Mouse (Mus musculus) midbrain, embryonic 11.5 days (tissue): ENCODE data around the gene Mapkapk3. TPM values are rescaled to one million over a fixed set of nuclear protein-coding genes. Genes with fewer than 3 reads are reported as not detected.

Source experiments
- ATAC-seq: fragments of 200-750 bp; cut with Nextera tagmentation; 2 replicates; pipeline ENCODE4 v1.8.0; 2017; ENCODE audit warnings: moderate TSS enrichment, moderate library complexity; ENCODE audit not compliant: low FRiP score
- DNase-seq: peaks from one replicate; pipeline ENCODE4 v3.0.0; 2015; ENCODE audit warnings: low spot score; ENCODE audit errors: missing footprints
- H3K27ac ChIP-seq: fragments of 300-500 bp; sonication (generic); 2 replicates; pipeline ENCODE4 v1.5.1; 2014; ENCODE audit warnings: low read depth, low read length
- H3K27me3 ChIP-seq: fragments of 300-500 bp; sonication (generic); 2 replicates; pipeline ENCODE4 v1.6.1; 2014; ENCODE audit warnings: mild to moderate bottlenecking, low read length, moderate library complexity, mixed read lengths; ENCODE audit not compliant: control insufficient read depth, insufficient read depth
- H3K36me3 ChIP-seq: fragments of 300-500 bp; sonication (generic); 2 replicates; pipeline ENCODE4 v1.6.1; 2014; ENCODE audit warnings: mild to moderate bottlenecking, low read length, moderate library complexity, mixed read lengths; ENCODE audit not compliant: control insufficient read depth, insufficient read depth
- H3K4me1 ChIP-seq: fragments of 300-500 bp; sonication (generic); 2 replicates; pipeline ENCODE4 v1.6.1; 2014; ENCODE audit warnings: low read length; ENCODE audit not compliant: control insufficient read depth, insufficient read depth
- H3K4me2 ChIP-seq: fragments of 300-500 bp; sonication (generic); 2 replicates; pipeline ENCODE4 v1.6.1; 2014; ENCODE audit warnings: mild to moderate bottlenecking, moderate library complexity
- H3K4me3 ChIP-seq: fragments of 300-500 bp; sonication (generic); 2 replicates; pipeline ENCODE4 v1.5.1; 2014; ENCODE audit warnings: low read depth, low read length
- H3K9ac ChIP-seq: fragments of 300-500 bp; sonication (generic); 2 replicates; pipeline ENCODE4 v1.6.1; 2014; ENCODE audit warnings: low read length
- H3K9me3 ChIP-seq: fragments of 300-500 bp; sonication (generic); 2 replicates; pipeline ENCODE4 v1.6.1; 2016; ENCODE audit warnings: low read length; ENCODE audit not compliant: control insufficient read depth
- WGBS: fragments of 180-500 bp; shearing (Covaris S2); extraction: QIAGEN DNeasy Blood & Tissue Kit; methylation state at CpG from one replicate; pipeline ENCODE4 v1.1.7; 2014; 5-methylcytosine and 5-hydroxymethylcytosine counted together
- polyA plus RNA-seq: library from polyadenylated mRNA; unstranded; fragments of >200 nt; fragmentation: Nextera tagmentation; extraction: Ambion mirVana; gene quantifications from 2 replicates; pipeline ENCODE4 v1.2.1, GENCODE M21; 2014

Mapkapk3 gene
- polyA plus RNA-seq, 1 experiment from 2014 or later = 2.7 TPM

DNA sequence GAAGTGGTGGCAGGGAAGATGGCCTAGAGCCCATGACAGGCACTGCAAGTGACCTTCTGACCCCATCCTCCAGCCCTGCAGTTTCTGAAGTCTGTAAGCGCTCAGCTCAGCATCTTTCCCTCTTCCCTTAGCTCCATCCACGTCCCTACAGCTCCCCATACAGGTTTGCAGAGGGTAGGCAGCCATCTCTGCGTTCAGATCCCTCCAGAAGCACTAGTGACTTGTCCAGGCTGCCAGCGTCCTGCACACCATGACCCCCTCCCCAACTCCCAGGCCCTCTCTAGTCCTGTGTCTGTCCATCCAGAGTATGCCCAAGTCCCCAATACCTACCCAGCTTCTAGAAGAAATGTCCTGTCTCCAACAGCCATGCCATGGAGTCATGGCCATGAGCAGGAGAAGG is 11.6 kb downstream of the Mapkapk3 start:
- 41% methylated on average over 4 of the region's 4 CpGs for WGBS
- H3K27ac ChIP-seq = no peak overlapping the region

DNA sequence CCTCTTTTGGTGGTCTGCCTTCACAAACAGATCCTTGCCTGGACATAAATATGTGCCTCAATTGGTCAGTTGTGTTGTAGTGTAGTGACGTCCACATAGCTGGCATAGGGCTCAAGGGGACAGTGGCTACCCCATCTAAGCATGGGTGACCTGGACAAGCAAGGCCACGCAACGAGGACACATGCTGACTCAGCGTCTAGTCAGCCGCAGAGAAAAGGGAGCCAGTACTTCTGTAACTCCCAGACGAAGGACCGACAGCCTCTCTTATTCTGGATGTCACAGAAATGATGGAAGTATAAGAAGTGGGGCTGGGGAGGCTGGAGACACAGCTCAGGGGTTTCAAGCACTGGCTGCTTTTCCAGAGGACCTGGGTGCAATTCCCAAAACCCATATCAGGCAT is 12.1 kb downstream of the Mapkapk3 start:
- H3K27me3 ChIP-seq = no peaks in the 10 kb centered on the region
- no peak overlapping the region for H3K4me2 ChIP-seq
- ATAC-seq = no peak
- no peaks in the 10 kb centered on the region for H3K36me3 ChIP-seq
- peaks cover 4% of the 10 kb centered on the region for H3K4me1 ChIP-seq
- no peak overlapping the region for H3K9ac ChIP-seq
- H3K9me3 ChIP-seq = no peaks in the 10 kb centered on the region
- 89% methylated on average over 7 of the region's 7 CpGs for WGBS
- no peak overlapping the region for H3K4me3 ChIP-seq
- no peak for DNase-seq
- H3K27ac ChIP-seq = no peak overlapping the region

More for the DNA sequence above, 11.6 kb downstream of the Mapkapk3 start:
- Histone ChIP-seq H3K36me3 (no peaks in the 10 kb centered on the region), H3K4me3 (no peak overlapping the region), H3K4me1 (peaks cover 4% of the 10 kb centered on the region), H3K9ac (no peak overlapping the region), H3K27me3 (no peaks in the 10 kb centered on the region), H3K4me2 (no peak overlapping the region), H3K9me3 (no peaks in the 10 kb centered on the region)
- ATAC-seq = no peak
- DNase-seq = no peak

DNA sequence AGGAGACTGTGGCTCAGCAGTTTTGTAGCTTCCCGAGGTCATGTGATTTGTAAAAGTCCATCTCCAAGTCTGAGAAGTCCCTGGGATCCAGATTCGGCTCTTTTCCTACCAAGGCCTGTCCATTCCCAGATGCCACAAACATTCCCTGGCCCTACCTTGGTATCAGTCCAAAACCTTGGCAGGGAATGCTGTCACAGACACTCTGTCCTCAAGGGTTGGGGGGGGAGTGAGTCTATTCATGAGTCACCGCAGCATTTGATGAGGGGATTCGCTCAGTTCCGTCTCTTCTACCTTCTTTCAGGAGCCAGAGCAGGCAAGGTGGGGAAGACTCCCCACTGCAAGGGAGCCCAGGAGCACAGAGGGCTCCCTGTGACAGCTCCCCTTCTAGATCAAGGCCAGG is 14.0 kb downstream of the Mapkapk3 start:
- WGBS = 90% methylated on average over 5 of the region's 5 CpGs
- Histone ChIP-seq H3K9ac (no peak overlapping the region), H3K27ac (no peak overlapping the region), H3K4me1 (peaks cover 4% of the 10 kb centered on the region), H3K4me2 (no peak overlapping the region), H3K36me3 (no peaks in the 10 kb centered on the region), H3K9me3 (no peaks in the 10 kb centered on the region), H3K27me3 (no peaks in the 10 kb centered on the region), H3K4me3 (no peak overlapping the region)
- no peak for DNase-seq
- no peak for ATAC-seq

DNA sequence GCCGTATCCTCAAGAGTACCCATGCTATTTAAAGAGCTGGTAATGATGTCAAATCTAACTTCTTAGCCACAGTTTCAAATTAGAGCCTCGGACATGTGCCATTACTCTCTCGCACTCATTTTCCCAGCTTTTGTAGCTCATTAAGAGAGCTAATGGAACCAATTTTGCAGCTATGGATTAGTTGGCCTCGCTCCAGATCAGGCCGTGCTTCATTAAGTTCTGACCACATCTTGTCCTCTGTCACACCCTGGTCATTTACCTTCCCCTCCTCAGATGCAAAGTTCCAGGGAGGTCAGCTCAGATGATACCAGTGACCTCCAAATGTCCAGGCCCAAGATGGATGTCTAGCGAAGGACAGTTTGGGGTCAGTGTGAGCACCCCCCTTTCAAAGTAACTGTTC is 14.9 kb downstream of the Mapkapk3 start:
- no peak overlapping the region for H3K27ac ChIP-seq
- no peaks in the 10 kb centered on the region for H3K36me3 ChIP-seq
- no peaks in the 10 kb centered on the region for H3K9me3 ChIP-seq
- ATAC-seq (no peak), DNase-seq (no peak)
- 92% methylated on average over 6 of the region's 6 CpGs for WGBS
- H3K4me2 ChIP-seq = no peak overlapping the region
- H3K27me3 ChIP-seq = no peaks in the 10 kb centered on the region
- H3K9ac ChIP-seq = no peak overlapping the region
- H3K4me3 ChIP-seq = no peak overlapping the region
- H3K4me1 ChIP-seq = peaks cover 2% of the 10 kb centered on the region

DNA sequence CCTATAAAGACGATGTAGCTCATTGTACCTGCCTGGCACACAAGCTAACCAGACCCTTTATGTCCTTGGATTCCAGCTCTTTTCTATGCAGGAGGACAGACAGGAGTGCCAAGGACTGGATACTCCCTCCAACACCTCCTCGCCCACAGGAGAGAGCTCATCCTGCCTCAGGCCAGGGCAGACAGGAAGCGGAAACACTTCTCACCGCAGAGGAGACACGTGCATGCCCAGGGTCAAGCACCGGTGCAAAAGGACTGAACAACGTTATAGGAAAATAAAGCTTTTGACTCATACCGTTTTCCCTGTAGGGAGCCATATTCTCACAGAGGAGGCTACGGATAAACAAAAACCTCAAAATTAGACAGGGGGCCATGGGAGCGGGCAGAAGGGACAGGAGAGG is 16.5 kb downstream of the Mapkapk3 start:
- WGBS = 83% methylated on average over 10 of the region's 10 CpGs
- no peak for DNase-seq
- Histone ChIP-seq H3K9me3 (no peaks in the 10 kb centered on the region), H3K4me1 (no peaks in the 10 kb centered on the region), H3K9ac (no peak overlapping the region), H3K4me2 (no peak overlapping the region), H3K27ac (no peak overlapping the region), H3K27me3 (no peaks in the 10 kb centered on the region), H3K36me3 (no peaks in the 10 kb centered on the region), H3K4me3 (no peak overlapping the region)
- ATAC-seq = no peak

DNA sequence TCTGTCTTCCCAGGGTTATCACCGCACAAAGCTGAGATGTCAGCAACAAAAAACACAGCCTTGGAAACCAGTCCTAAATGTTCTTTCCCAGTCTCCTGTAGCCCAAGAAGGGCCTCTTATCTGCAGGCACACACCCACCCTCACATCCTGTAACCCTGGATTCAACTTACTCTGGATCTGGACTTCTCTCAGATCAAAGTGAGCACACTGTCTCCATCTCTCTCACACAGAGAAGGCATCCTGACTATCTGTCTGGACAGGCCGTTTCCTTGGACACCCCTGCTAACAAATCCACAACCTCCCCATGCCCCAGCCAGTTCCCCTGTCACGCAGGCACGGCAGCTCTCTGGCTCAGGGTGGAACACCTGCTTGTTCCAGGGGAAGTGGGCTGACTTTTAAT is 17.4 kb downstream of the Mapkapk3 start:
- Histone ChIP-seq H3K36me3 (no peaks in the 10 kb centered on the region), H3K4me2 (no peak overlapping the region), H3K4me1 (no peaks in the 10 kb centered on the region), H3K9ac (no peak overlapping the region), H3K27ac (no peak overlapping the region), H3K9me3 (no peaks in the 10 kb centered on the region), H3K4me3 (no peak overlapping the region), H3K27me3 (no peaks in the 10 kb centered on the region)
- no peak for ATAC-seq
- DNase-seq = no peak
- WGBS = 79% methylated on average over 4 of the region's 4 CpGs

DNA sequence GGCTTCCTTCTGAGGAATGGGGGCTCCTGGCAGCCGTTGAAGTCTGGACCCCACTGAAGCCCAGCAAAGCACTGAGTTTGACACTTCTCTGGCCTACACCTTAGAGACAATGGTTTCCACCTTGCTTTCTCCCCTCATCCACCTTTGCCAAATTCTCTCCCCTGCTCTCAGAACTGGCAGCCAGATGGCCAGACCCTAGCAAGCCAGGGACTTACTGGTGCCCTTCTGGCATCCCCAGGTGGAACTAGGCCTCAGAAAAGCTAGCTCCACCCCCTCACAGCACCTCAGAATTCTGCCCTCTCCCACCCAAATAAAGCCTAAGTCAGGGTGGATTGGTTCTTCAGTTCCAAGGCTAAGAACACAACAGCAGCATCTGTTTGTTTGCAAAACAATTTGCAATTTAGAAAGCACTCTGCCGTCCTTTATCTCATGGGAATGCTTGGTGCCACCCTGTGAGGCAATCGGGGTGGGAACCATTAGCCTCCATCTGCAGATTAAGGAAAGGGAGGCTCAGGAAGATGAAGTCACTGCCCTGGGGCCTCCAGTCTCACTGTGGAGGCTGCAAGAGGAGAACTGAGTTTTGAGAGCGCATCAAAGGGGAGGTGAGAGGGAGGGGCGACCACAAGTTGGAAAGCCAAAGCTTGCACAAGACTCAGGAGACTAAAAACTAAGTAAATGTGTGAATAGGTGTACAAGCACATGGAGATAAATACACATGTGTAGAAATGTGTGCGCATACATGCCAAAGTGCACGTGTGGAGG is 18.3 kb downstream of the Mapkapk3 start:
- ATAC-seq = no peak
- no peaks in the 10 kb centered on the region for H3K27me3 ChIP-seq
- WGBS = 79% methylated on average over 7 of the region's 7 CpGs

DNA sequence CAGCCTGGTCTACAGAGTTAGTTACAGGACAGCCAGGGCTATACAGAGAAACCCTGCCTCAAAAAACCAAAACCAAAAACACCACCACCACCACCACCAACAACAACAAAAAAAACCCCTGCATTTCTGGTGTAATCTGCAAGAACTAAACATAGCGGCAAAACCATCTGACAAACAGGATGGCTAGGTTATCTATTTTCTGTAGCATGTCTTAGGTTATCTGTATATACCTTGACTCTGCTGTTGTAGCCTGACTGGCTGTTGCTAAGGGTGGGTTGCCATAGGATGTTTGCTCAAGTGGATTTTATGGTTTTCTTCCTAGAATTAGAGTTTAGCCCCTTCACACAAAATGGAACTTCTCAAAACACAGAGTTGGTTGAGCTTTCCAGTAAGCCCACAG is 19.9 kb downstream of the Mapkapk3 start:
- Histone ChIP-seq H3K4me3 (no peak overlapping the region), H3K4me1 (no peaks in the 10 kb centered on the region), H3K9me3 (no peaks in the 10 kb centered on the region), H3K4me2 (no peak overlapping the region), H3K36me3 (no peaks in the 10 kb centered on the region), H3K27me3 (no peaks in the 10 kb centered on the region), H3K9ac (no peak overlapping the region), H3K27ac (no peak overlapping the region)
- no peak for ATAC-seq
- 95% methylated on average over 1 of the region's 1 CpGs for WGBS
- DNase-seq = no peak

More for the DNA sequence above, 18.3 kb downstream of the Mapkapk3 start:
- H3K9ac ChIP-seq = no peak overlapping the region
- no peak overlapping the region for H3K4me2 ChIP-seq
- no peaks in the 10 kb centered on the region for H3K9me3 ChIP-seq
- no peak overlapping the region for H3K27ac ChIP-seq
- DNase-seq = no peak
- no peaks in the 10 kb centered on the region for H3K4me1 ChIP-seq
- no peaks in the 10 kb centered on the region for H3K36me3 ChIP-seq
- H3K4me3 ChIP-seq = no peak overlapping the region

DNA sequence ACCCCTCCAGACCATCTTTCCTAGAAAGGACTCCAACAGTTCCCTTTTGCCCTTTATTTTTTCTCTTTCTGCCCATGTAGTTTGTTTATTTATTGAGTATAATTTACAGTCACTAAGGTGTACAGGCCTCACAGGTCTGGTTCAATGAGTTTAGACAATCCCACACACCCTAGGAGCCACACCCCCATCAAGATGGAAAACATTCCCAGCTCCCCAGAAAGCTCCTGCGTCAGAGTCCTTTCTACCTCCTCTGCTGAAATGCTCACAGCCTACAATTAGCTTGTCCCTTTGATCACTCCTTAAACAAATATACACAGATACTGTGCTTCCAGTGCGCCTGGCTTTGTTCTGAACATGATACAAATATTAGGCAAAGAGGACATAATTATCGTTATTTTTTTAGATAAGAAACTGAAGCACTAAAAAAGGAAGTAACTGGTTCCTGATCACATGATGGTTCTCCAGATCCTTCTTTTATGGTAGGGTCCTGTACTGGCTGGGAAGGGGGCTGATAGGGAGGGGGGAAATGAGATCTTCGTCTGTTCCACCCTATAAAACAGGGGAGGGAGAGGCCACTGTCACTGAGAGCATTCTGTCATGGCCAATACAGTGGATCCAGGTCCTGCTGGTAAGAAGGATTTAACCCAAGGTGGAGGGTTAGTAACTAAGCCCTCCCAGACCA is 21.8 kb downstream of the Mapkapk3 start:
- WGBS = 70% methylated on average over 4 of the region's 4 CpGs
- H3K27me3 ChIP-seq = no peaks in the 10 kb centered on the region
- no peak overlapping the region for H3K4me3 ChIP-seq
- ATAC-seq = no peak
- no peak overlapping the region for H3K9ac ChIP-seq
- H3K4me2 ChIP-seq = no peak overlapping the region
- no peak for DNase-seq
- H3K4me1 ChIP-seq = no peaks in the 10 kb centered on the region
- H3K27ac ChIP-seq = no peak overlapping the region
- no peaks in the 10 kb centered on the region for H3K36me3 ChIP-seq
- H3K9me3 ChIP-seq = no peaks in the 10 kb centered on the region
